Mouse (Mus musculus) C3H10T1/2 (cell line): ENCODE measurements around the gene Hspa14. TPM values are rescaled to one million over a fixed set of nuclear protein-coding genes. Genes with fewer than 3 reads are reported as not detected.

Experiments used
- polyA plus RNA-seq, 2 experiments: library from polyadenylated mRNA; unstranded; fragments of >200 nt; fragmentation: generic; extraction: Trizol; gene quantifications; one replicate each; pipeline ENCODE4 v1.2.1; 2012; ENCODE audit warnings: missing spikeins in 2 of 2

Gene Hspa14
- polyA plus RNA-seq: 10 to 100 TPM in 1 of 2 experiments, 1 to 10 TPM in 1; 6.0 to 24.3 TPM

GRCm38 (mm10) chr2:3512552-3513454 lies at the start of gene Hspa14, which contains the start of the genes Gm45902 and Cdnf:
Hspa14 (minus strand) TSS chr2:3512814.
Gm45902 (minus strand) TSS chr2:3512790.
Cdnf (plus strand) TSS chr2:3513030.

GRCm38 (mm10) chr2:3474861-3475283 lies 37.7 kb downstream of the Hspa14 start, which contains the start of gene Suv39h2:
Suv39h2 (minus strand) TSS chr2:3475031.

Other genes starting within 250 kb of the Hspa14 start
- 1 to 10 TPM; 8.5 to 8.9 TPM for gene Nmt2, start 228.6 kb downstream of the Hspa14 start, polyA plus RNA-seq
- 1 to 10 TPM; 1.1 to 6.5 TPM for gene Rpp38, start 180.2 kb downstream of the Hspa14 start, polyA plus RNA-seq
- under 1 TPM in 1 of 2 experiments, not detected in 1; 0.18 TPM for gene Acbd7, start 176.6 kb downstream of the Hspa14 start, polyA plus RNA-seq
- gene Olah, start 115.6 kb downstream of the Hspa14 start, polyA plus RNA-seq: not detected
- gene Meig1, start 90.2 kb downstream of the Hspa14 start, polyA plus RNA-seq: under 1 TPM in 1 of 2 experiments, not detected in 1; 0.06 TPM
- under 1 TPM; 0.08 to 0.79 TPM for gene Dclre1c, start 88.7 kb downstream of the Hspa14 start, polyA plus RNA-seq
- 1 to 10 TPM in 1 of 2 experiments, under 1 TPM in 1; 0.41 to 1.1 TPM for gene Suv39h2, start 37.8 kb downstream of the Hspa14 start, polyA plus RNA-seq
- gene Gm45902, start within 50 bp of the Hspa14 start, polyA plus RNA-seq: under 1 TPM; 0.21 to 0.91 TPM
- gene Cdnf, start 216 bp upstream of the Hspa14 start, polyA plus RNA-seq: under 1 TPM; 0.12 to 0.90 TPM
- 10 to 100 TPM in 1 of 2 experiments, 1 to 10 TPM in 1; 2.1 to 20.7 TPM for gene Fam107b, start 57.7 kb upstream of the Hspa14 start, polyA plus RNA-seq